18 mouse cellular contexts compared by ENCODE assay signal in the genomic region with DNA sequence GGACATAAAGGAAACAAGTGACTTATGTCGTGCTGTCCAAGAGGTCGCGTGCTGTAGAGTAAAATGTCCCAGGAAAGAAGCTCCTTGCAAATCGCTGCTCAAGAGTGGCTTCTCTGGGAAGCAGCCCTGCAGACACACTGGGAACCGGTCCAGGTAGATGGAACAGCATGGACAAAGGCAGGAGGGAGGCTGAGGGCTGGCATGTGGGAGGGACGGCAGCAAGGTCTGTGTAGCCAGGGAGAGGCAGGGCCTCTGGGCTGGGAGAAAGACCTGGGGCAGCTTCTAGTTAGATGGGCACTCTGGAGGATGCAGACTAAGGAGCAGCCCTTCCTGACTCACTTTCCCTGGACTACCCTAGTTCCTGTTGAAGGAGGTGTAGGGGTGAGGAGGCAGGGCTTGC.
A peak's percentile ranks its signal among the peaks of the same experiment; 100 is the strongest.
DNase-seq lines count a peak whose midpoint lies in the region; ATAC-seq lines count a peak whose summit lies in the region.
"Had no signal": no experiment of that assay in that cellular context is flagged by ENCODE, and none has a peak within 500 bp of the region (broad histone marks: within the 10 kb centered on the region; RNA-seq: fewer than 3 reads in every experiment).

No protein-coding gene starts in this region.

- no peak overlapping the region for H3K4me3 ChIP-seq in intestine, embryonic 16.5 days (ENCODE audit: low read length)
- H3K4me3 ChIP-seq: embryonic facial prominence, embryonic 12.5 days; forebrain, embryonic 10.5 days; heart, adult 2 months; hindbrain, embryonic 10.5 days; stomach, embryonic 15.5 days had no signal

- no peak overlapping the region for H3K4me2 ChIP-seq in intestine, embryonic 16.5 days (ENCODE audit: low read depth, low read length)
- H3K4me2 ChIP-seq: embryonic facial prominence, embryonic 12.5 days; stomach, embryonic 15.5 days had no signal

- no peaks in the 10 kb centered on the region for H3K27me3 ChIP-seq in intestine, embryonic 16.5 days (replicated peaks; ENCODE audit: control insufficient read depth, insufficient read depth, low read length)
- H3K27me3 ChIP-seq: embryonic facial prominence, embryonic 12.5 days; stomach, embryonic 15.5 days had no signal

- H3K36me3 ChIP-seq in intestine, embryonic 16.5 days (ENCODE audit: control insufficient read depth, insufficient read depth, low read length), result no peaks in the 10 kb centered on the region
- H3K36me3 ChIP-seq: embryonic facial prominence, embryonic 12.5 days; forebrain, embryonic 10.5 days; hindbrain, embryonic 10.5 days; stomach, embryonic 15.5 days had no signal

- no peaks in the 10 kb centered on the region for H3K9me3 ChIP-seq in intestine, embryonic 16.5 days (ENCODE audit: control insufficient read depth, low read length)
- H3K9me3 ChIP-seq: embryonic facial prominence, embryonic 12.5 days; forebrain, embryonic 10.5 days; hindbrain, embryonic 10.5 days; stomach, embryonic 15.5 days had no signal

- intact Hi-C loops in left cerebral cortex, postnatal 4 days (cut with DNase I), result no loop called here
- intact Hi-C loops in left cerebral cortex, postnatal 14 days (cut with DNase I), result no loop called here

- peaks cover 20% of the 10 kb centered on the region for H3K4me1 ChIP-seq in intestine, embryonic 16.5 days (ENCODE audit: control insufficient read depth, insufficient read depth, low read length)

- H3K27ac ChIP-seq in intestine, embryonic 16.5 days (ENCODE audit: low read length), result no peak overlapping the region
- H3K27ac ChIP-seq: embryonic facial prominence, embryonic 12.5 days; heart, adult 2 months; liver, embryonic 14.5 days; stomach, embryonic 15.5 days had no signal

- ATAC-seq in intestine, embryonic 16.5 days, result no peak
- ATAC-seq: intestine, postnatal 0 days; midbrain, embryonic 16.5 days had no signal

- WGBS in intestine, embryonic 16.5 days, result 71% methylated on average over 6 of the region's 6 CpGs

- peak; percentile 77 to 84 for DNase-seq in adrenal gland, adult (ENCODE audit: inconsistent age in 2 of 2, low spot score in 1 of 2)
- no peak for DNase-seq in adrenal gland, adult 18-20 months (ENCODE audit: low spot score in 2 of 2)
- peak; percentile 72 for DNase-seq in left cerebral cortex, postnatal 4 days
- DNase-seq in left cerebral cortex, postnatal 14 days (ENCODE audit: low spot score in 2 of 2), result no peak
- DNase-seq in adrenal gland, postnatal 36 days, result peak; percentile 60 to 80
- peak; percentile 81 to 91 for DNase-seq in cerebellum, postnatal 25 days
- DNase-seq in yolk sac, embryonic 10.5 days (ENCODE audit: low spot score), result no peak
- DNase-seq: kidney, postnatal 4 days; right cerebral cortex, postnatal 4 days had no signal

- H3K9ac ChIP-seq in intestine, embryonic 16.5 days (ENCODE audit: low read depth, low read length), result no peak overlapping the region
- H3K9ac ChIP-seq: embryonic facial prominence, embryonic 12.5 days; liver, embryonic 14.5 days; stomach, embryonic 15.5 days had no signal

Comparison
In these comparisons a context has a peak if more than half of its experiments do, and no peak if none do; other contexts are left out.
1. DNase-seq: peak in adrenal gland, adult (2 of 2), left cerebral cortex, postnatal 4 days (single experiment), adrenal gland, postnatal 36 days (2 of 2) and cerebellum, postnatal 25 days (2 of 2); none in adrenal gland, adult 18-20 months (0 of 2), left cerebral cortex, postnatal 14 days (0 of 2) and yolk sac, embryonic 10.5 days (single experiment).